Mouse (Mus musculus) monocyte, adult 5-6 weeks (primary cell): ENCODE measurements around the gene Tpst2. TPM values are rescaled to one million over a fixed set of nuclear protein-coding genes. Genes with fewer than 3 reads are reported as not detected.
"Not testable (repeated sequence)": the region's sequence is repeated elsewhere in the genome, so short reads cannot be mapped to it uniquely, and the experiment has no call there.

Experiments
- ATAC-seq: fragments of 153-309, 156-312 bp; replicated peaks from 2 replicates; pipeline ENCODE4 v1.8.0; 2017; ENCODE audit warnings: mild to moderate bottlenecking; ENCODE audit not compliant: low TSS enrichment, insufficient number of reproducible peaks, severe bottlenecking, poor library complexity, low FRiP score
- total RNA-seq: library from RNA; stranded (forward); fragments of 200-1000, 200-491, 200-594 nt; gene quantifications from 3 replicates; pipeline ENCODE4 v1.2.3, GENCODE M21; 2017

The Tpst2 gene
- total RNA-seq, 1 experiment from 2014 or later: 60.8 TPM

GRCm38 (mm10) chr5:112319343-112319742 lies 42.9 kb downstream of the Tpst2 start:
- not testable (repeated sequence) for ATAC-seq

DNA sequence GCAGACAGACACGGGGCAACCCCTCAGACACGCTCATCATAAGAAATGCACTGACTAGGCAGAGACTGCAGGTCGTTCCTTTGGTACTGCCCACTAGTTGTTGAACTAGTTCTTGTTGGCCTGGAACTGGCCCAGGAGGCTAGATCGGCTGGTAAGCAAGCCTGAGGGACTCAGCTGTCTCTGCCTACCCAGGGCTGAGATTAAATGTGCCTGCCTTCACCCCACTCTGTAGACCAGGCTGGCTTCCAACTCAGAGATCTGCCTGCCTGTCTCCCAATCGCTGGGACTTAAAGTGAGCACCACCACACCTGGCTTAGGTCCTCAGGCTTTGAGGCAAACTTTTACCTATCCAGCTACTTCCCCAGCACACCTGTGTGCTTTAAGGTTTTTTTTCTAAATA lies 43.9 kb downstream of the Tpst2 start:
- no peak for ATAC-seq

- no peak for ATAC-seq
These were observed 44.4 kb downstream of the Tpst2 start for GRCm38 (mm10) chr5:112320936-112321335.

DNA sequence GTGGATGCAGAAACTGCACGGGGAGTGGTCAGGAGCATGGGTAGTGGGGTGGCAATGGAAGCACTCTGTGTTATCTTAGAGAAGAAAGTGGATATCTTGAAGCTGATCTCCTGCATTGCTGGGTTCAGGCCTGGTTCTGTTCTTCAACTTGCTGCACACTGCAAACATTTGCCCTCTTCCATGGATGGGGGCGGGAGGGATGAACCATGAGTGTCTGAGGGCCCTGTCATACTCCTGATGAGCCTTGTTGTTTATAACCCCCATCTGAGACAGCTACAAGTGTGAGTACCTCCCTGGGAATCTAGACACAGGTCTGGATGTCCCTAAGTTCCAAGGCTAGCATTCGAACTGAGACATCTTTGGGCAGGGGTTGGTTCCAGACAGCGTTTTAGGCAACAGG lies 44.9 kb downstream of the Tpst2 start:
- ATAC-seq: no peak

GRCm38 (mm10) chr5:112323246-112323645 lies 46.8 kb downstream of the Tpst2 start:
- ATAC-seq: no peak

- ATAC-seq: peak; percentile 76
These were observed 48.4 kb downstream of the Tpst2 start for GRCm38 (mm10) chr5:112324637-112325545.

DNA sequence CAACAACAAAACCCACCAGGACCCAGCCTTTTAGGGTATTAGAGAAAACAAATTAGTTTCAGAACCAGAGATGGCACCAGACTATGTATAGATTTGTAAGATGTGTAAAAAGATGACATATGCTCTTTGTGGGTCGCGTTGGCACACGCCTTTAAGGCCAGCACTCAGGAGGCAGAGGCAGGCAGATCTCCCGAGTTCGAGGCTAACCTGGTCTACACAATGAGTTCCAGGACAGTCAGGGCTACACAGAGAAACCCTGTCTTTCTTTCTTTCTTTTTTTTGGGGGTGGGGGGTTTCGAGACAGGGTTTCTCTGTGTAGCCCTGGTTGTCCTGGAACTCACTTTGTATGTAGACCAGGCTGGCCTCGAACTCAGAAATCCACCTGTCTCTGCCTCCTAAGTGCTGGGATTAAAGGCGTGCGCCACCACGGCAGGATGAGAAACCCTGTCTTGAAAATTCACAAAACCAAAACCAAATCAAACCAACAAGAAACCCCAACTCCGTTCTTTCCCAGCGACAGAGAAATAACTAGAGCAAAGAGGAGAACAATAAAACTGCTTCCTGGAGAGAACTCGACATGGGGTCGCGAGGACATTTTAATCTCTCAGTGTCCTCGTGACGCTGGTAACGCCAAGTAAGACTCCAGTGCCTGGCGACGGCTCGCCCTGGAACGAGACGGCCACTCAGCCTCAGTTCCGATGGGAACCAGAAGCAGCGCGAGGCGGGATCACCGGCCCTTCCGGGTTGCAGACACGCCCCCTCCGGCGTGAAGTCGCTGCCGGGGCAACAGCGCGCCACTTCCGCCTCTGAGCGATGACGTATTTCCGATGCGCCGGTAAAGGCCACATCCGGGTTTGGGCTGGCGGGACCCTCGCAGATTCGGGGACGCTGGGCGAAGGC lies 49.3 kb downstream of the Tpst2 start, which contains the start of gene Tfip11:
Gene Tfip11 (plus strand): TSS at position 813 of the 900 bp plus-strand sequence.
- ATAC-seq: peak; percentile 75

GRCm38 (mm10) chr5:112326446-112327009 lies 50.0 kb downstream of the Tpst2 start:
- no peak for ATAC-seq

DNA sequence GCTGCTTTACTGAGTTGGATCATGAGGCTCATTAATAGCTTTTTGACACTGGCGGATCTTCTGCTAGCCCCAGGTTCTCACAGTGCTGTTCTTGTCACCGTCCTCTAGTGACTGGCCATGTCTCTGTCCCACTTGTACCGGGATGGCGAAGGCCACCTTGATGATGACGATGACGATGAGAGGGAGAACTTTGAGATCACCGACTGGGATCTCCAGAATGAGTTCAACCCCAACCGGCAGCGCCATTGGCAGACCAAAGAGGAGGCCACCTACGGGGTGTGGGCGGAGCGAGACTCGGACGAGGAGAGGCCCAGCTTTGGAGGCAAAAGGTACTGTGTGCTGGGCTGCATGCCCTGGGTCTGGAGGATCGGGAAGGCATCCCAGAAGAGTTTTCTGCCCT lies 51.4 kb downstream of the Tpst2 start:
- ATAC-seq: no peak

DNA sequence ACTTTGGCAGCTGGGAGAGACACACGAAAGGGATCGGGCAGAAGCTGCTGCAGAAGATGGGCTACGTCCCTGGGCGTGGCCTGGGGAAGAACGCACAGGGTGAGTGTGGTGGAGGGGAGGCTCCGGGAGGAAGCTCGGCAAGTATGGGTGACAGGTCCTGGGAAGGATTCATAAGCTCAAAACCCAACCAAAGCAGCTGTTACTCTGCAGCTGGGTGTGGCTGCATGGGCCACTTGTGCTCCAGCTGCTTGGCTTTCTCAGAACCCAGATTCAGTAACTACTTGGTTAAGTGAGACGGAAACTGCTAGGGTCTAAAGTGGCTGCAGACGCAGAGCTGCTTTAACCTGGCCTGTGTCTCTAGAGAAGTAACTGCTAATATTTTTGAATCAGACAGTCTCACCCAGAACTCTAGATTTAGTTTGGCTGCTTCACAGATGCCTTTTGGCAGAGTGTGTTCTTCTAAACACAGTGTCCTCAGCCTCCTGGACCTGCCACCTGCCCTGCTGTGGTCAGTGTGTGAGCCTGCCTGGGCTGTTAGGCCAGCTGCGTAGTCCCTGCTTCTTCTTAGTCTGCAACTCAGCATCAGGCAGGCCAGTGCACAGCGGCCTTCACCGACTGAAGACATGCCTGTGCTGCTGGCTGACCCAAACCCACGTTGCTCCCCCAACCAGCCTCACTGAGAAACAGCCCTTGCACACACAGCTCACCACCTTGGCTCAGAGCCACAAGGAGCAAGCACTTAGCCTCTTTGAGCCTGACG lies 53.5 kb downstream of the Tpst2 start:
- no peak for ATAC-seq

- ATAC-seq: peak; percentile 36; the same call in 1 of the 2 replicates
These were observed 59.0 kb downstream of the Tpst2 start for GRCm38 (mm10) chr5:112335473-112335872.

DNA sequence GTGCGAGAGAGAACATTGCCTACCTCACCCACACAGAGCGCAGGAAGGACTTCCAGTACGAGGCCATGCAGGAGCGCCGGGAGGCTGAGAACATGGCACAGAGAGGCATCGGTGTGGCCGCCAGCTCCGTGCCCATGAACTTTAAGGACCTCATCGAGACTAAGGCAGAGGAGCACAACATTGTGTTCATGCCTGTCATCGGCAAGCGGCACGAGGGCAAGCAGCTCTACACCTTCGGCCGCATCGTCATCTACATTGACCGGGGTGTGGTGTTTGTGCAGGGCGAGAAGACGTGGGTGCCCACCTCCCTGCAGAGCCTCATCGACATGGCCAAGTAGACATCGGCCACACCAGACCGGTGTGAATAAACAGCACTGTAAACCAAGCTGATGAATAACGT lies 60.5 kb downstream of the Tpst2 start:
- ATAC-seq: no peak

DNA sequence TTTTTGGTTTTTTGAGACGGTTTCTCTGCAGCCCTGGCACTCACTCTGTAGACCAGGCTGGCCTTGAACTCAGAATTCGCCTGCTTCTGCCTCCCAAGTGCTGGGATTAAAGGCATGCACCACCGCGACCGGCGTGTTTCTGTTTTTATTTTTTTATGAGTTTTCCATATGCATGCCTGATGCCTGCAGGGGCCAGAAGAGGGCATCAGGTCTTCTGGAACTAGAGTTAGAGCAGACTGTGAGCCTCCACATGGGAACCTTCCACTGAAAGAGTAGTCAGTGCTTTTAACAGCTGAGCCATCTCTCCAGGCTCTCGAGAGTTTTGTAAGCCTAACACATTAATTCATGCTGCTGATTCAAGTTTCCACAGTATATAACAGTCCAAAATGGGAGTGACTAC lies 62.7 kb downstream of the Tpst2 start:
- ATAC-seq: no peak

DNA sequence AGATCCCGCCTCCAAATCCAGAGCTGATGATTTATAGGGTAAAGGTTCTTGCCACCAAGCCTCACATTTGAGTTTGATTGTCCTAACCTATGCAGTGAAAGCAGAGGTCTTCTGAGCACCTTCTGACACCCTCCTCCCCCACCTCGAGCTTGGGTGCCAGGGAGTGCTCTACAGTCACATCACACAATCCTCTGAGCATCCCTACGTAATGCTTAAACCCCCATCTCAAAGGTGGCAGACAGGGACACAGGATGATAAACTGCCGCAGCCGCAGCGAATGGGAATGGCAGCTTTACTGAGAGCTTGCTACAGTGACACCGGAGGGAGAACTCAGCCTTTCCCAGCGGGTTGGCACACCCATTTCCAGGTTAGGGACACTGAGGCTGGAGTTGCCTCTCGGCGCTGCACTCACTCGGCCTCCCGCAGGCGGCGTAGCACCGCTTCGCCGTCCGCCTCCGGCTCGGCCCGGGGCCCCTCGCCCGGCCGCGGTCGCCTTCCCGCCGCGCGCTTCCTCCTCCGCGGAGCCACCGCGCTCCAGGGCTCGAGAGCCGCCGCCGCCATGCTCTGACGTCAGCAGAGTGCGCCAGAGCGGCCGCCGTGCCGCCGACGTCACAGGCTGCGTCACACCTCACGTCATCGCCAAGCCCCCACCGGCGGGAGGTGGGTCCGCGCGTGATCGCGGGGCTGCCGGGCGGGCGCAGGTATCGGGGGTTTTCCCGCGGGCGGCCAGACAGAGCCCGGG lies 66.1 kb downstream of the Tpst2 start, which contains the start of the genes Srrd and Hps4:
Gene Srrd (minus strand): TSS at position 578 of the 742 bp plus-strand sequence.
Gene Hps4 (plus strand): TSS at position 621 of the 742 bp plus-strand sequence.
- ATAC-seq: peak; percentile 25; the same call in 1 of the 2 replicates

GRCm38 (mm10) chr5:112343205-112343595 lies 66.7 kb downstream of the Tpst2 start:
- ATAC-seq: peak; percentile 60

- ATAC-seq: no peak
These were observed 67.8 kb downstream of the Tpst2 start for GRCm38 (mm10) chr5:112344092-112344960.
